Mouse (Mus musculus) Patski (cell line): ENCODE results near the gene Zfp950. TPM values are rescaled to one million over a fixed set of nuclear protein-coding genes. Genes with fewer than 3 reads are reported as not detected.
A peak's percentile ranks its signal among the peaks of the same experiment; 100 is the strongest.

ENCODE experiments used
- ATAC-seq: fragments of 100-300 bp; one replicate; pipeline ENCODE4 v1.8.0; 2021
- CTCF ChIA-PET: fragments of 350-600 bp; sonication (Branson Sonifier 250); formaldehyde crosslinking; loops from one replicate; lab custom pipeline; 2022; ENCODE audit warnings: inconsistent platforms; lab: Charles Lee
- POLR2A ChIA-PET: fragments of 350-600 bp; sonication (Branson Sonifier 250); formaldehyde crosslinking; loops from one replicate; lab custom pipeline; 2022; ENCODE audit warnings: antibody characterized with exemption, inconsistent platforms; lab: Charles Lee
- DNase-seq: peaks from one replicate; pipeline ENCODE4 v3.0.0-alpha.2; 2011; ENCODE audit warnings: low read depth, low spot score
- H3K27me3 ChIP-seq: fragments of 371-371 bp; one replicate; pipeline ENCODE4 v1.5.1; 2021
- CTCF ChIP-seq: fragments of 100-300 bp; IDR thresholded peaks from one replicate; pipeline ENCODE4 v1.5.1; 2021
- in situ Hi-C: fragments of 300-500 bp; cut with MboI; formaldehyde crosslinking; loops from 3 replicates; pipeline ENCODE4 v1.11.1; 2018; ENCODE audit warnings: low pct_unique_long_range_greater_than_20kb, mixed read lengths
- polyA plus RNA-seq: library from polyadenylated mRNA; unstranded; gene quantifications from one replicate; pipeline ENCODE4 v1.2.3, GENCODE M21; 2021

Zfp950 gene
- polyA plus RNA-seq, 1 experiment from 2014 or later = 14.6 TPM

DNA sequence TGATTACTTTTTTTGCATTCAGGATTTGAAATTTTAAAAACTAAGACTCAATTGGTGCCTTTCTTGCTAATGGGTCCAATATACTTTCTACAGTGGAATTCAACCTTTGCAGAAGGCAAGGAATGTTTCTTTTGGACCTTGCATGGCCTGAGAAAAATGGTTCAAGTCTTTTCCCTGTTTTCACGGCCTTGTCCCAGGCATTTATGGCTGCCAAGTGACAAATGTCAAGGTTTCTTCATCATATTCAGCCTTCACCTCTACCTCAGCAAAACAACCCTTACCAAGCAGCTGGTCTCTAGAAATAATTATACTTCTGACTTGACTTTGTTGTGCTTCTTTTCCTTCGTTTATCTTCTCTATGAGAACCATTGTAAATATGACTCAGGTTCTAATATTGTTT lies 43.9 kb downstream of the Zfp950 start:
- TF ChIP-seq CTCF = no peak
- no peak for DNase-seq
- no peak for ATAC-seq
- POLR2A ChIA-PET = no interaction called here
- H3K27me3 ChIP-seq = no peaks in the 10 kb centered on the region
- in situ Hi-C loops = no loop called here
- CTCF ChIA-PET = interaction anchor here (1.7 kb wide), 2 partner anchors 216 to 222 kb away, joined by 4 to 5 read pairs; partner anchors contain the start of gene Prdx3

DNA sequence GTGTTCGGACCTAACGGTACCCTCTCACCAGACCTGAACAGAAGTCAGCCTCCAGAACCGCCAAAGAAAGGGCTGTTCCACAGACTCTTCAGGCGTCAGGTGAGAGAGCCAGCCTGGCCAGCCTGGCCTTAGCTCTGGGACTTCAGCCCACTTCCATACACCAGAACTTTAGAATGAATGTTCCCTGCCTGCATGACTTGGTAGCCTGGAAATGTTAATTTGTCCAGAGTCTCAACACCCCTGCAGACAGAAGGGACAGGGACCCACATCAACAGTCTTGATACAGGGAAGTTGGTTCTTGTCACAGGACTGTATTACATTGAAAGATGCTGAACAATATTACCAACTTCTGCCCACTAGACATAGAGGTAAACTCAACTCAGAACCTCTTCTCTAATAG lies 50.1 kb downstream of the Zfp950 start:
- TF ChIP-seq CTCF = no peak
- in situ Hi-C loops = no loop called here
- ATAC-seq (no peak), DNase-seq (no peak)
- CTCF ChIA-PET = interaction anchor here (0.9 to 3.8 kb wide), 3 partner anchors 147 to 207 kb away, joined by 3 to 19 read pairs (median 3); partner anchors contain the start of gene Grk5
- POLR2A ChIA-PET = no interaction called here
- H3K27me3 ChIP-seq = no peaks in the 10 kb centered on the region

DNA sequence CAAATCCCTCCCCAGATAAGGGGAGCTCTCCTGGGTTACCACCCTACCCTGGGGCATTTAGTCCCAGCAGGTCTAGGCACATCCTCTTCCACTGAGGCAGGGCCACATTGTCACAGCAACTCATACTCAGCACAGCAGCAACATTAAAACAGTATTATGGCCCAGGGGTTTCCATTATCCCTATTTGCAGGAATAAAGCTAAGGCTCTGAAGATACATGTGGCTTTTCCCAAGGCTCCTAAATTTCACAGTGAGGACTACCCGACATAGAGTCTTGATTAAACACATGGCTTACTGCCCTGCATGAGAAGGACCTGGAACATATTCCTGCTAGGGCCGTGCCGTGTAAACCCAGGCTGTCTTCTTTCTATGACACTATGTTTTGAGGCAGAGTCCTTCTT lies 51.6 kb downstream of the Zfp950 start:
- no peak for DNase-seq
- ChIA-PET CTCF (interaction anchor here (1.4 to 3.8 kb wide), 3 partner anchors 9 to 210 kb away, joined by 5 to 19 read pairs (median 8); partner anchors contain the start of gene Grk5), POLR2A (no interaction called here)
- ATAC-seq = no peak
- no peaks in the 10 kb centered on the region for H3K27me3 ChIP-seq
- in situ Hi-C loops = loop anchor here (5.0 kb wide), 1 partner anchor 202 kb away; the partner anchor contains the start of gene Grk5
- TF ChIP-seq CTCF = no peak

DNA sequence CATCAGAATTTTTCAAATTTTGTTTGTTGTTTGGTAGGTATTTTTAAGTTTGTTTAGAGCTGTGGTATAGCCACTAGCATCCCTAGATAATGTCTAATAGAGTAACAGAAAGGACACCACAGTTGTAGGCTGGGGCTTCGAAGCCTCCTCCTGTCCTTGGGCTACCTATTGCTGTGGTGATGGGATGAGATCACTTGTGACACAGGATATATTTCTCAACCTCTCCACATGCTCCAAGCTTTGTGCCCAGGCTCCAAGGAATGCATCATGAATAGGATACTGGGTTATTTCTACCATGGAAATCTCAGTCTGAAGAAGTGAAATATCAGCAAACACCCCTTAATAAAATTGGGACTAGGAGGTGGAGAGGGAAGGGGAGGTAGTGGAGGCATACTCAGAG lies 52.9 kb downstream of the Zfp950 start:
- ATAC-seq = no peak
- H3K27me3 ChIP-seq = no peaks in the 10 kb centered on the region
- DNase-seq = no peak
- POLR2A ChIA-PET = no interaction called here
- no peak for TF ChIP-seq CTCF
- in situ Hi-C loops = loop anchor here (5.0 kb wide), 1 partner anchor 200 kb away; the partner anchor contains the start of gene Grk5
- CTCF ChIA-PET = interaction anchor here (1.2 to 5.3 kb wide), 5 partner anchors 10 to 205 kb away, joined by 4 to 66 read pairs (median 8); partner anchors contain the start of gene Grk5

DNA sequence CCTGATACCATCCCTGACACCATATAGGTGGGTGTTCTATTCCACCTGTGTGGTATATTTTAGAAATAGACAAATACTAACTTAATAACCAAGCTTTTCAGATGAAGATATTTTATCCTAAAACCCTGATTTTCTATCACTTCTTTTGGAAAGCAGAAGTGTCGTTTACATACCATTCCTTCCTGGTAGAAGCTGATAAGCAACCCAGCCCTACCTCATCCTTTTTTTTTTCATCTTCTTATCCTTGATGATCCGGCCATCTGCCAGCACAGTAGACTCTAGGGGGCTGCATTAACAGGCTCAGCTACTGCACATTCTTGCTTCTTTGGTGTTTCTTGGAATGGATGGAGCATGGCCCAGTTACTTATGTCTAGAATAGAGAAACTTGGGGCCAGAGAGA lies 55.4 kb downstream of the Zfp950 start:
- ChIA-PET POLR2A (interaction anchor here (0.6 kb wide), 1 partner anchor 237 kb away, joined by 4 read pairs; no protein-coding TSS in a partner anchor), CTCF (interaction anchor here (0.8 to 5.3 kb wide), 19 partner anchors 9 to 251 kb away, joined by 3 to 66 read pairs (median 4); partner anchors contain the start of genes Grk5 and Prdx3)
- no peaks in the 10 kb centered on the region for H3K27me3 ChIP-seq
- no peak for TF ChIP-seq CTCF
- DNase-seq (no peak), ATAC-seq (no peak)
- in situ Hi-C loops = loop anchor here (5.0 kb wide), 1 partner anchor 198 kb away; the partner anchor contains the start of gene Grk5

DNA sequence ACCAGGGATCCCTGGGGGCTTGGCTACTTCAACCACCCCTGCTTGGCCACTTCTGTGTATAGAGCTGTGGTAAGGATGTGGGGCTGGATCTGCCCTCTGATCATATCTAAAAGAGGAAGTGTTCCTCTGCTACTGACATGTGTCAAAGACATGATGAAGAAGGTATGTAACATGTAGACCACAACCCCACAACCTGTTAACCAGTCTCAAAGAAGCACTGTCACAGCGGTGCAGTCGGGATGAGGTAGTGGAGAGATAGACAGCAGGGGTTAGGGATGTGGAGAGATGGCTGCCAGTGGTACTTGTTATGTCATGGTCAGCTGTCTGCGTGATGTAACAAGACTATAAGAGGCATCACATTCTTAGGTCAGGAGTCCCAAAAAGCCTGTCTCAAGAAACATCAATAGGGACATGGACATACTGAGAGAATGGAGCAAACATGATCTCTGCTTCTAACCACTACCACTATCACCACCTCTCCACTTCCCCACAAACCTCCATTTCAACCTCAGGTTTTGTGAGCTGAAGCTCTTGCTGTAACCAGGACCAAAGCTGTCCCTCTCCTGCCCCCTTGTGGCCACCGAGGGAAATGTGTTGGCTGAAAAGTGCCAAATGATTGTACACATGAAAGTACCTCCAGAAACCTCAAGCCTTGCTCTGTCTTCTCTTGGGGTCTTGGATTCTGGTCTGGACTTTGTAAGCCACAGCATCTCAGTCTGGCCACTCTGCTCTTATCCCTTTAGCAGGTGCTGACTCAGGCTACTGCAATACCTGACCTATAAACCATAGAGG lies 56.3 kb downstream of the Zfp950 start:
- ATAC-seq = peak; percentile 26
- peak; percentile 96 for TF ChIP-seq CTCF
- POLR2A ChIA-PET = interaction anchor here (0.6 to 1.2 kb wide), 2 partner anchors 195 to 236 kb away, joined by 4 to 5 read pairs; partner anchors contain the start of gene Grk5
- H3K27me3 ChIP-seq = no peaks in the 10 kb centered on the region
- peak; percentile 33 for DNase-seq
- CTCF ChIA-PET = interaction anchor here (0.8 to 5.3 kb wide), 25 partner anchors 10 to 259 kb away, joined by 3 to 66 read pairs (median 4); partner anchors contain the start of genes Grk5 and Prdx3
- in situ Hi-C loops = no loop called here

DNA sequence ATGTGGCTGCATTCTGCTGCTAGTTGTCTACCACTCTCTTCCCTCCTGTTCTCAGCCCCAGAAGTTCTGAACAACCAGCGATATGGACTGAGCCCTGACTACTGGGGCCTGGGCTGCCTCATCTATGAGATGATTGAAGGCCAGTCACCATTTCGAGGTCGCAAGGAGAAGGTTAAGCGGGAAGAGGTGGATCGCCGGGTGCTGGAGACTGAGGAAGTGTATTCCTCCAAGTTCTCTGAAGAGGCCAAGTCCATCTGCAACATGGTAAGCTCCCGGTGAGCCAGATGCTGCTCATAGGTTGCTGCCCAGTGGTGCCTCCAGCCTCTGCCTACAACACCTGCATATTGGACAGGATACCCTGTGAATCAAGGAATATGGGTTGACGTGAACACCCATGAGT lies 57.6 kb downstream of the Zfp950 start:
- CTCF ChIA-PET = interaction anchor here (1.1 to 5.3 kb wide), 9 partner anchors 9 to 245 kb away, joined by 3 to 66 read pairs (median 11); partner anchors contain the start of genes Grk5 and Prdx3
- no peak for ATAC-seq
- in situ Hi-C loops = no loop called here
- POLR2A ChIA-PET = no interaction called here
- no peak for DNase-seq
- TF ChIP-seq CTCF = no peak
- no peaks in the 10 kb centered on the region for H3K27me3 ChIP-seq

DNA sequence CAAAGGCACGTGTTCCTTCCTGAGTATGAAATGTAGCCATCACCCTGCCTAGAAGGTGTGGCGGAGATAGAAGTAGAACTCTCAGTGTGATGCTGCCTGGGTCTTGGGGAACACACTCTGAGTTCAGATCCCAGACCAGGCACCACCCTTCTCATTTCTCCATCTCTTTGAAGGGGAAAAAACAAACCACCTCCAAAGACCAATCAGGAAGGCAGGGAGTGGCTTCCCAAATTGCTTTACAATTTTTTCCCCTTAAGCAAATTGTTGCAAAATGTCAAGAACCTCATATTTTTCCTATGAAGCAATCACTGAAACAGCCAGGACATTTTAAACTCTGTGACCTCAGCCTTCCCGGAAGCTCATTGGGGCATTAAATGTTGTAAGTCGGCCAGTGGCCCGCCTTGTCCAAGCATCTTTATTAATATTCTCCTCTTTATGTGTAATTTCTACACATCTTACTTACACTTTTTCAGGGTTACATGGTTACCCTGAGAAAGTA lies 60.3 kb downstream of the Zfp950 start:
- in situ Hi-C loops = no loop called here
- DNase-seq (peak; percentile 50), ATAC-seq (peak; percentile 61)
- no peaks in the 10 kb centered on the region for H3K27me3 ChIP-seq
- TF ChIP-seq CTCF = no peak
- ChIA-PET CTCF (no interaction called here), POLR2A (no interaction called here)

DNA sequence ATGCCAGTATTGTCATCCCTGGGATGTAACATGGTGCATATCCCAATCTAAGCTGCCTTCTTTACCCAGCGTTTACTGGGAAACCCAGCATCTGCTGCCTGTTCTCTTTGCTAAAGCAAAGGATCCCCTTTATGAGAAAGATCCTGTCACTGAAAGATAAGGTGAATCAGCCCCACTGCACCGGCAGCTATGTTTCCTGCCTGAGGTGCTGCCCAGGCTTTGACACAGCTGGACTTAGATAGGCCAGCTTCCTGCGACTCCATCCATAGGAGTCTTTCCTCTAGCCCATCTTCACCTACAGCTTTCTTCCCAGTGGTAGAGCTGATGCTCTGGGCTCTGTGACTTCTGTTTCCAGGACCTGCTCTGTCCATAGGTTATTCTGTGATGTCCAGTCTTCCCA lies 62.0 kb downstream of the Zfp950 start:
- DNase-seq = no peak
- H3K27me3 ChIP-seq = no peaks in the 10 kb centered on the region
- ChIA-PET POLR2A (no interaction called here), CTCF (interaction anchor here (1.1 to 1.4 kb wide), 2 partner anchors 95 to 186 kb away, joined by 3 read pairs; no protein-coding TSS in a partner anchor)
- ATAC-seq = no peak
- in situ Hi-C loops = no loop called here
- TF ChIP-seq CTCF = no peak

DNA sequence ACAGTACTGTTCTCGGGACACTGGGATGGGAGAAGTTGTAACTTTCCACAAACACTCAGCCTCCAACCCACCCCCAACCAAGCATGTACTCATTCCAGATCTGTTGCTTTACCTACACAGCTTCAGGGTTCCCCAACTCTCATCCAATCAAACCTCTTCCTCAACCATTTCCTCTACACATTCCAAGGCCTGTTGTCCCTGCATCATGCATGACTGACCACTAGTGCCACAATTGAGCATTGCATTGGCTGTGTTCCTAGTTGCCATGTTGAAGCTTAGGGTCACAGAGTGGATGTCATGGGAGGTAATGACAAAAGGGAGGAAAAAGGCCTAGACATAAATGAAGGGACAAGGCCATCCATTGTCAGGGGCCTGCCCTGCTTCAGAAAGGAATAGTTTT lies 75.6 kb downstream of the Zfp950 start:
- no peaks in the 10 kb centered on the region for H3K27me3 ChIP-seq
- peak; percentile 4 for ATAC-seq
- ChIA-PET CTCF (interaction anchor here (1.0 to 2.1 kb wide), 4 partner anchors 8 to 21 kb away, joined by 3 to 6 read pairs (median 4); no protein-coding TSS in a partner anchor), POLR2A (interaction anchor here (0.6 to 0.8 kb wide), 2 partner anchors 13 to 149 kb away, joined by 3 to 5 read pairs; no protein-coding TSS in a partner anchor)
- no peak for DNase-seq
- in situ Hi-C loops = no loop called here
- TF ChIP-seq CTCF = peak; percentile 18
